Mouse (Mus musculus) adrenal gland, postnatal 10 days (tissue): ENCODE measurements around the gene Abca1. TPM values are rescaled to one million over a fixed set of nuclear protein-coding genes. Genes with fewer than 3 reads are reported as not detected.

Source experiments
- DNase-seq: peaks from one replicate; pipeline ENCODE4 v3.0.0; 2021; ENCODE audit warnings: mixed read lengths
- long read RNA-seq, 2 experiments: library from polyadenylated mRNA; stranded (forward); transcript quantifications; one replicate each; pipeline ENCODE4 v2.0.0; 2021
- total RNA-seq, 2 experiments: library from RNA; stranded (reverse); gene quantifications; 2 replicates each; pipeline ENCODE4 v1.2.3; 2021

Abca1 gene
- total RNA-seq, result 100 to 1,000 TPM; 103 TPM
- long read RNA-seq, experiment 1, partial matches to known transcripts, result 2 of 9 reads
- long read RNA-seq, experiment 1, other reads (novel, unspliced or antisense), result 7 of 9 reads
- long read RNA-seq, experiment 2, partial matches to known transcripts, result 7 of 7 reads
- long read RNA-seq, experiment 2, other reads (novel, unspliced or antisense), result 0 of 7 reads

GRCm38 (mm10) chr4:53159767-53160166 is at the start of gene Abca1:
Gene Abca1 (minus strand): TSS chr4:53159895.
- DNase-seq, result peak; percentile 95

GRCm38 (mm10) chr4:53204482-53204881 is 44.8 kb upstream of the Abca1 start:
- DNase-seq, result no peak

- peak; percentile 32 for DNase-seq
These were observed 44.1 kb upstream of the Abca1 start for GRCm38 (mm10) chr4:53203595-53204400.

DNA sequence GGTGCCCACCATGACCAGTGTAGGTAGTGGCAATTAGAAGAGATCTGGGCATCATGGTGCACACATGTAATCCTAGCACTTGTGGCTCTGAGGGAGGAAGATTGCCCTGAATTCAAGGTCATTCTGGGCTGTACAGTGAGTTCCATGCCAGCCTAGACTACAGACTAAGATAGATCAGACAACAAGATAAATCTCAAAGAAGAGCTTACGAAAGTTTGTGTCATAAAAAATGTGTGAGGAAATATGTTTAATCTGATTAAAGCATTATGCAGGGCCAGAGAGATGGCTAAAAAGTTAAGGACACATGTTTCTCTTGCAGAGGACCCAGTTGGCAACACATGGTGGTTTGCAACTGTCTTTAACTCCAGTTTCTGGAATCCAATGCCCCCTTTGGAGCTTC is 40.6 kb upstream of the Abca1 start:
- DNase-seq, result peak; percentile 17

DNA sequence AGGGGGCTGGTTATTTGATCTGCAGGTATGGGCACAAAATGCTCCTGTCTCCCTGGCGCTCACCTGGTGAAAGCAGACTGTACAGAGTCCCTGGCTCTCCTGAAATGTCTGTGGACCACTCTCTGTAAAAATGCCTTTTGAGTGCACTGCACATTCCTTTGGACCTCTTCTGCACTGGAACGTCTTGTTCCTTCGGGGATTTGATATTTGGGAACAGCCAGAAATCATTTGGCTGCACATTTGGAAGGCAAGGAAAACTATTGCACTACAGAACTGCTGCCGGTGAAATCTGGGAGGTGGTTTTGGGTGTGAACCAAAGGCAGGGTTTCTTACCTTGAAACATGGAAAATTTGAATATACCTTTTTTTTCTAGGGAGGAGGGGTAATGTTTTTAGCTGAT is 38.1 kb upstream of the Abca1 start:
- DNase-seq, result peak; percentile 52

- DNase-seq, result peak; percentile 92
These were observed 36.5 kb upstream of the Abca1 start for GRCm38 (mm10) chr4:53196058-53196771.

DNA sequence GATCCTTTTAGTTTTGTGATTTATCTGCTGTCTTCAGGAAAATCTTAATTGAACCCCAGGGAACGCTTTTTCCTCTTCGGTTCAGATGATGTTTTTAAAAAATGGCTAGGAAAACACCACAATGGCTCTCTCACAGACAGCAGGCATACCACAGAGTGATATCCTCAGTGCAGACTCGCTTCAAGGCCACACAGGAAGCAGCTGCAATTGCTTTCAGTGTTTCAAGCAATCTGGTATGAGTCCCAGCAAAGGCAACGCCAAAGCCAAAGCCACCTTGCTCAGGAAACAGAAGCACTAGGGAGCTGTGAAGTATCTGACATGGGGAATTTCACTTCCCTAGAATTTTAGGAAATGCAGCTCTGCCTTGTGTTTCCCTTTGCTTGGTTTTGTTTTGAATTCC is 27.4 kb upstream of the Abca1 start:
- peak; percentile 46 for DNase-seq

DNA sequence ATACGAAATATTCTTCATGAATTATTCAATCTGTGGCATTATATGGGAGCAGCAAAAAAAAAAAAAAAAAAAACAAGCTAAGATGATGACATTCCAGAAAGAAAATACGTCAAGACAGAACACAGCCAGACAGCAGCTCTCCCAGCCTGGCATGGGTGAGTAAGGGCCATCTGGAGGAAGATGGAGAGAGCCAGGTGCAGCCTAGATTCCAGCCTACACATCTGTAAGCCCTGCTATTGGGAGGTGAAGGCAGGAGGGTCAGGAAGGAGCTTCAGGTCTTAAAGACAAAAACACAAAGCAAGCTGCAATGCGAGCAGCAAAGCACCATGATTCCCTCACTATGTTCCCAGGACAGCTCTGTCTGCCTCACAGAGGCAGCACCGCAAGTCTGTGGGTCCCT is 26.9 kb upstream of the Abca1 start:
- no peak for DNase-seq

- no peak for DNase-seq
These were observed 26.4 kb upstream of the Abca1 start for GRCm38 (mm10) chr4:53186141-53186540.

DNA sequence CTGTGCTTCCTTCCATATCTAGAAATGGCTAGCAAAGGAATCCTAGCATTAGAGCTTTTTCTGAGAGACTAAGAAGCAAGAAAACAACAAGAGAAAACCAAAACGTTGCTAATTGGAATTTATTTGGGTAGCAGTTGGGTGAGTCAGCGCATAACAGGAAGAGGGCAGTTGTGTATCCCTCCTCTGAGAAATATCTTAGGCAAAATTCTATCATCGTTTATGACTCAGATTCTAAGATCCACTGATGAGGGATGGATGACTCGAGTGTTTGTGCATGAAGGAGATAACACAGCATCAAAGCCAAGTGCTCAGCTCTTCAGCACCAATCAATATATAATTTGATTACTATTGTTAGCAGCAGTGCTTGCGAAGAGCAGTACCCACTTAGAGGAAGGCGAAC is 21.8 kb upstream of the Abca1 start:
- DNase-seq, result no peak

GRCm38 (mm10) chr4:53179308-53179820 is 19.7 kb upstream of the Abca1 start:
- DNase-seq, result no peak

- DNase-seq, result no peak
These were observed 18.8 kb upstream of the Abca1 start for GRCm38 (mm10) chr4:53178489-53178888.

DNA sequence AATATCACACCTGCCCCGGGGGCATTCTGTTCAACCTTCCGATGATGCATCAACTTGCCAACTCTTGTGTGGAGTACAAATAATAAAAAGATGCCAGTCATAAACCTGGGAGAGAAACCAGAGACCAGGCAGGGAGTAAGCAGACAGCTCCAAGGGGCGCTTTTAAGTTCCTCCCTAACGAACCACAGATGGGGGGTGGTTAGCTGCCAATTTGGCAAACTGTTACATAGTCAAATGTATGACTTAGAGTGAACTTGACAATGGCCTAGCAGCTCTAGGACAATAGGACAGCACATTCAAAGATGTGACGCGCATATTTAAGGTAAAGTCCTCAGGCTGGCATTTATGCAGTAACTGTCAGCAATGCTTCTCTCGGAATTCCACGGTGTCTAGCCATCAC is 18.0 kb upstream of the Abca1 start:
- DNase-seq, result no peak

DNA sequence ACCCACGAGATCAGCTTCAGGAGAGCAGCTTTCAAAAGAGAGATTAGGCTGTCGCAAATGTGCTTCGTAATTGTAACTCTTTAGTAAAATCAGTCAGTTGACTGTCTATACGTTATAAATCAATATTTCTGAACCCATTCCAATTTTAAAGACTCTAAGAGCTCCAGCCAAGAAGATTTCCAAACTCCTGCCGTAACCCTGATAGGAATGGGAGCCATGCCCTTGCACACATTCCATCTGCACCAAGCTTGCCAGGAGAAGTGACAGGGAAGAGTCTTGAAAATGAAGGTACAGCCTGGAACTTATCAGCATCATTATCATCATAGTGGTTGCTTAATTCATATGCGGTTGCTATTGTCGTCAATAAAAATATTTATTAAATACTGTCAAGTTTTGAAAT is 15.2 kb upstream of the Abca1 start:
- DNase-seq, result peak; percentile 31

DNA sequence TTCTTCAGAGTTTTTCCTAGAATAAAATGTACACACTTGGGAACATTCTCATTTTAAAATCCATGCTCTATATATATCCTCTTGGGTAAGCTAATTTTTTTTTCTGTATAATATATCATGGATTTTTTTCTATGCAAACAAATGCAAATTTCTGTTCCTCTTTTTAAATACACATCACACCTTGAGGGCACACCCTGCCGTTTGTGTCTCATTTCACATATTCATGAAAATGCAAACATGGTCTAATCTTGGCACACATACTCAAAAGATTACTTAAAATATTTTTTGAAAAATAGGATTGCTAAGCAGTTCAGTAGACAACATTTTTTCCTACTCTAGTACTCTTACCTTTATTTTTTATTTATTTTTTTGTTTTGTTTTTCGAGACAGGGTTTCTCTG is 10.7 kb upstream of the Abca1 start:
- no peak for DNase-seq

GRCm38 (mm10) chr4:53165231-53165630 is 5.5 kb upstream of the Abca1 start:
- DNase-seq, result no peak

- DNase-seq, result peak; percentile 51
These were observed 519 bp downstream of the Abca1 start for GRCm38 (mm10) chr4:53159176-53159575.

- peak; percentile 97 for DNase-seq
These were observed 1.1 kb downstream of the Abca1 start for GRCm38 (mm10) chr4:53158634-53159033.

- no peak for DNase-seq
These were observed 4.2 kb downstream of the Abca1 start for GRCm38 (mm10) chr4:53155471-53155870.

- DNase-seq, result no peak
These were observed 6.0 kb downstream of the Abca1 start for GRCm38 (mm10) chr4:53153711-53154110.

DNA sequence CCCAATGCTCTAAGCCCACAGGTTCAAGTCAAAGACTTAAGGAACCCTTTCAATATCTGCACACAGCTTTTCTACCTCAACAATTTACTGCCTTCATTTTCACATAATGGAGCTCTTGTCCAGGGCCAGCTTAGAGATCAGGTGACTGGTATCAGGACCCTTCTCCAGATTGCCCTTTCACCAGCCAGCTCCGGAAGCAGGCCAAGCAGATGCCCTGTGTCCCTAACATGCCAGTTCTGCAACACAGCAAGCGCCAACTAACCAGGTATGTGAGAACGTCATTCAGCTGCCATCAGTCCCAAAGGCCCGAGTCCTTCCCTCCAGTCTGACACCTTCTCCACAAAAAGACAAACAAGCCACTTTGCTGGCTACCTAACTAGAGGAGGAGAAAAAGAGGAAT is 6.6 kb downstream of the Abca1 start:
- no peak for DNase-seq

GRCm38 (mm10) chr4:53152655-53153054 is 7.0 kb downstream of the Abca1 start:
- DNase-seq, result no peak

GRCm38 (mm10) chr4:53150516-53150915 is 9.2 kb downstream of the Abca1 start:
- no peak for DNase-seq
